Mouse (Mus musculus): ENCODE results near the gene Ptpn1. TPM values are rescaled to one million over a fixed set of nuclear protein-coding genes. Genes with fewer than 3 reads are reported as not detected.

Gene Ptpn1
- polyA plus RNA-seq, 1 experiment from 2014 or later = 57.9 TPM

DNA sequence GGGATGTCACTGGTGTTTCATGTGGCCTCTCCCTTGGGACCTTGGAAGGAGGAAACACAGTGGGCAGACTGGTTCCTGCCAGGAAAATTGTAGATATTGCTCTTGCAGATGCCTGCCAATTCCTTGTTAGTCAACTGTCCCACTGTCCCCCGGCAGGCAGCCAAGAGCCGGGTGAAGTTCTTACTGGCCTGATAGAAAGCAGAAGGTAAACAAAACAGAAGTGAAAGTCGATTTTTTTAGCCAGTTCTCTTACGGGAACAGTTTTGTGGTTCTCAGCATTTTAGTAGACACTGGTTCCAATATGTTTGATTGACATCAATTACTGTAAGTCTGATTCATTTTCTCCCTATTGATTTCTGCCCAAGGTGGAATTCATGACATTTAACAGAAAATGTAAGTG is 27.0 kb downstream of the Ptpn1 start:
- Histone ChIP-seq H3K9ac (replicated peaks; ENCODE audit: low read depth, low read length) (no peak overlapping the region), H3K4me2 (ENCODE audit: low read depth, low read length) (no peak overlapping the region), H3K36me3 (ENCODE audit: control insufficient read depth, insufficient read depth, low read length) (peaks cover 6% of the 10 kb centered on the region), H3K27me3 (ENCODE audit: control insufficient read depth, insufficient read depth, low read length) (no peaks in the 10 kb centered on the region), H3K9me3 (ENCODE audit: control insufficient read depth, low read length) (no peaks in the 10 kb centered on the region), H3K4me1 (ENCODE audit: control insufficient read depth, insufficient read depth, low read length) (peaks cover 5% of the 10 kb centered on the region; the same call in 1 of the 2 replicates), H3K27ac (ENCODE audit: low read depth, low read length) (no peak overlapping the region), H3K4me3 (ENCODE audit: low read depth, low read length) (no peak overlapping the region)
- WGBS = 68% methylated on average over 4 of the region's 4 CpGs
- ATAC-seq (ENCODE audit: low read depth) = no peak

GRCm38 (mm10) chr2:167959384-167959911 is 27.6 kb downstream of the Ptpn1 start:
- H3K4me1 ChIP-seq (ENCODE audit: control insufficient read depth, insufficient read depth, low read length) = peaks cover 5% of the 10 kb centered on the region; the same call in 1 of the 2 replicates
- H3K4me2 ChIP-seq (ENCODE audit: low read depth, low read length) = no peak overlapping the region
- H3K36me3 ChIP-seq (ENCODE audit: control insufficient read depth, insufficient read depth, low read length) = peaks cover 6% of the 10 kb centered on the region
- whole genome bisulfite sequencing = 79% methylated on average over 4 of the region's 4 CpGs
- no peaks in the 10 kb centered on the region for H3K9me3 ChIP-seq (ENCODE audit: control insufficient read depth, low read length)
- no peaks in the 10 kb centered on the region for H3K27me3 ChIP-seq (ENCODE audit: control insufficient read depth, insufficient read depth, low read length)
- no peak overlapping the region for H3K27ac ChIP-seq (ENCODE audit: low read depth, low read length)
- no peak for ATAC-seq (ENCODE audit: low read depth)
- H3K9ac ChIP-seq (replicated peaks; ENCODE audit: low read depth, low read length) = no peak overlapping the region
- no peak overlapping the region for H3K4me3 ChIP-seq (ENCODE audit: low read depth, low read length)

DNA sequence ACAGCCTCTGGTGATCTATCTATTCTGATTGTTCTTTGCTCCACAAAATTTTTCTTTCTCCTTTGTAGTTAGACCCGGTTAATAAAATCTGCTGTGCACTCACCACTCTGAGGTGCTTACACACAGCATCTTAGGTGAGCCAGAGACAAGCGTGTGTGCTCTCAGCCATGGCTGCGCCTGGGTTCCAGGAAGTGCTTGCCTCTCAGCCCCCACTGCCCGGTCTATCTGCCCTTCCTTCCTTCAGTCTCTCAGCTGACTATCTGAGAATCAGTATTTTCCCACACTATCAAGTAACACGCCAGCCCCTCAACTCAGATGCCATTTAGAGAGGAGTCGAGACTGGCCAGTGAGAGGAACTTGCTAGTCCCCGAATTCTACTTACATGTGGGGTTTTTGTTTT is 28.1 kb downstream of the Ptpn1 start:
- Histone ChIP-seq H3K4me1 (ENCODE audit: control insufficient read depth, insufficient read depth, low read length) (peaks cover 5% of the 10 kb centered on the region; the same call in 1 of the 2 replicates), H3K9ac (replicated peaks; ENCODE audit: low read depth, low read length) (no peak overlapping the region), H3K9me3 (ENCODE audit: control insufficient read depth, low read length) (no peaks in the 10 kb centered on the region), H3K36me3 (ENCODE audit: control insufficient read depth, insufficient read depth, low read length) (peaks cover 11% of the 10 kb centered on the region), H3K4me3 (ENCODE audit: low read depth, low read length) (no peak overlapping the region), H3K27me3 (ENCODE audit: control insufficient read depth, insufficient read depth, low read length) (no peaks in the 10 kb centered on the region), H3K4me2 (ENCODE audit: low read depth, low read length) (no peak overlapping the region), H3K27ac (ENCODE audit: low read depth, low read length) (no peak overlapping the region)
- WGBS = 86% methylated on average over 7 of the region's 7 CpGs
- no peak for ATAC-seq (ENCODE audit: low read depth)

DNA sequence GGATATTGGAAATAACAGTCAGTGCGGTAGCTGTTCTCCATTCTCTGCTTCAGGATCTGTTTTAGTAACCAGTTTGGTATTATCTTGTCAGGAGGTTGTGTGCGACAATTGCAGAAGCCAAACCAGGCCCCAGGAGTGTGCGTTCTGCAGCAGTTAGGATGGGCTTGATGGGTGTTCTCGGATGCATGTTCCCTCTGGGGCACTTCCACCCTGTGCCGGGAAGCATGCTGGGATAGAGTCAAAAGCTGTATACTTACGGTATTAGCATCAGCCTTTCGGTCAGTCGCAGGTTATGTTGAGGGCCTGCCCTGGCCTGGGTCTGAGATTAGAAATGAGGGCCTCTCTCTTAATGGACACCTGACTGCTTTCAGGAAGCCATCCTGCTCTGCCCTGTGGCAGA is 28.7 kb downstream of the Ptpn1 start:
- Histone ChIP-seq H3K4me3 (ENCODE audit: low read depth, low read length) (no peak overlapping the region), H3K4me1 (ENCODE audit: control insufficient read depth, insufficient read depth, low read length) (peaks cover 5% of the 10 kb centered on the region; the same call in 1 of the 2 replicates), H3K27me3 (ENCODE audit: control insufficient read depth, insufficient read depth, low read length) (no peaks in the 10 kb centered on the region), H3K9ac (replicated peaks; ENCODE audit: low read depth, low read length) (no peak overlapping the region), H3K36me3 (ENCODE audit: control insufficient read depth, insufficient read depth, low read length) (peaks cover 17% of the 10 kb centered on the region), H3K27ac (ENCODE audit: low read depth, low read length) (no peak overlapping the region), H3K4me2 (ENCODE audit: low read depth, low read length) (no peak overlapping the region), H3K9me3 (ENCODE audit: control insufficient read depth, low read length) (no peaks in the 10 kb centered on the region)
- WGBS = 78% methylated on average over 8 of the region's 8 CpGs
- no peak for ATAC-seq (ENCODE audit: low read depth)

- no peak overlapping the region for H3K27ac ChIP-seq (ENCODE audit: low read depth, low read length)
- 92% methylated on average over 6 of the region's 6 CpGs for whole genome bisulfite sequencing
- H3K27me3 ChIP-seq (ENCODE audit: control insufficient read depth, insufficient read depth, low read length) = no peaks in the 10 kb centered on the region
- no peak overlapping the region for H3K9ac ChIP-seq (replicated peaks; ENCODE audit: low read depth, low read length)
- H3K4me2 ChIP-seq (ENCODE audit: low read depth, low read length) = no peak overlapping the region
- no peak overlapping the region for H3K4me3 ChIP-seq (ENCODE audit: low read depth, low read length)
- H3K36me3 ChIP-seq (ENCODE audit: control insufficient read depth, insufficient read depth, low read length) = peaks cover 33% of the 10 kb centered on the region
- H3K4me1 ChIP-seq (ENCODE audit: control insufficient read depth, insufficient read depth, low read length) = peaks cover 5% of the 10 kb centered on the region; the same call in 1 of the 2 replicates
- no peak for ATAC-seq (ENCODE audit: low read depth)
- H3K9me3 ChIP-seq (ENCODE audit: control insufficient read depth, low read length) = no peaks in the 10 kb centered on the region
Observed at GRCm38 (mm10) chr2:167962347-167962746, 30.5 kb downstream of the Ptpn1 start.

DNA sequence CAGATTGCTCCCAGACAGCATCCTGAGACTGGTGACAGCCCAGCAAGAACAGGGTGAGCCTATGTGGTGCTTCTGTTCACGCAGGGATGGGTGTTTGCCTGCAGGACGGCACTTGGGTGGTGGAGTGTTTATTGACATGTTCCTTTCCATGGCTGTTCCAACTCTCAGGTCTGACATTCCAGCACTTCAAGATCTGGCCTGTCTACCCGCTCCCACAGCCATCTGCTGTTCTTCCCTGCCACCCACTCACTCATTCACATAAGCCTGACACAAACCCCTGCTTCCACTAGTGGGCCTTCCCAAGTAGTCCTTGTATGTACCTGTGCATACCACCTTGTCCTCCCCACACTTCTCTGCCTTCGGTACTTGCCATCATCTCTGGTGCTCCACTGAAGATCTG is 31.3 kb downstream of the Ptpn1 start:
- ATAC-seq (ENCODE audit: low read depth) = no peak
- Histone ChIP-seq H3K9me3 (ENCODE audit: control insufficient read depth, low read length) (no peaks in the 10 kb centered on the region), H3K36me3 (ENCODE audit: control insufficient read depth, insufficient read depth, low read length) (peaks cover 39% of the 10 kb centered on the region), H3K4me2 (ENCODE audit: low read depth, low read length) (no peak overlapping the region), H3K27ac (ENCODE audit: low read depth, low read length) (no peak overlapping the region), H3K9ac (replicated peaks; ENCODE audit: low read depth, low read length) (no peak overlapping the region), H3K4me1 (ENCODE audit: control insufficient read depth, insufficient read depth, low read length) (peaks cover 5% of the 10 kb centered on the region; the same call in 1 of the 2 replicates), H3K4me3 (ENCODE audit: low read depth, low read length) (no peak overlapping the region), H3K27me3 (ENCODE audit: control insufficient read depth, insufficient read depth, low read length) (no peaks in the 10 kb centered on the region)
- 87% methylated on average over 4 of the region's 4 CpGs for WGBS

GRCm38 (mm10) chr2:167963778-167964300 is 32.0 kb downstream of the Ptpn1 start:
- 93% methylated on average over 9 of the region's 9 CpGs for WGBS
- no peak overlapping the region for H3K9ac ChIP-seq (replicated peaks; ENCODE audit: low read depth, low read length)
- H3K27me3 ChIP-seq (ENCODE audit: control insufficient read depth, insufficient read depth, low read length) = no peaks in the 10 kb centered on the region
- no peaks in the 10 kb centered on the region for H3K9me3 ChIP-seq (ENCODE audit: control insufficient read depth, low read length)
- no peak overlapping the region for H3K4me3 ChIP-seq (ENCODE audit: low read depth, low read length)
- no peak overlapping the region for H3K4me2 ChIP-seq (ENCODE audit: low read depth, low read length)
- no peak overlapping the region for H3K27ac ChIP-seq (ENCODE audit: low read depth, low read length)
- no peak for ATAC-seq (ENCODE audit: low read depth)
- peaks cover 43% of the 10 kb centered on the region for H3K36me3 ChIP-seq (ENCODE audit: control insufficient read depth, insufficient read depth, low read length)
- peaks cover 5% of the 10 kb centered on the region; the same call in 1 of the 2 replicates for H3K4me1 ChIP-seq (ENCODE audit: control insufficient read depth, insufficient read depth, low read length)

DNA sequence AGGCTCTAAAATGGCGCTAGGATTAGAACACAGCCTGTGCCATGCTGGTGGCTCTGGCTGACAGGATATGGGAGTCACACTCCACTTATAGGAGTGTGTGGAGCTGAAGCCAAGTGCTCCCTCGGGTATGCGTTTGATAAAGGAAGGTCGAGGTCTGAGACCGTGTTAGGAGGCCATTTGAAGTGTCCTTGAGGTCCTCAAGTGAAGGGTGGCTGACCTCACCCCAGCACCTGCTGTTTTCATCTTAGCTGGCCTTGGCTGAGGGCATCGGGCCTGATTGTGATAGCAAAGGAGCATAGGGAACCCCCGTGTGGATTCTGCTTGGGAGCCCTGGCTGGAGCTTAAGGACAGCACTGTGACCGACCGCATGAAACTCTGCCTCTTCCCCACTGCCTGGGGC is 32.5 kb downstream of the Ptpn1 start:
- no peak overlapping the region for H3K4me2 ChIP-seq (ENCODE audit: low read depth, low read length)
- no peaks in the 10 kb centered on the region for H3K27me3 ChIP-seq (ENCODE audit: control insufficient read depth, insufficient read depth, low read length)
- no peak overlapping the region for H3K27ac ChIP-seq (ENCODE audit: low read depth, low read length)
- ATAC-seq (ENCODE audit: low read depth) = no peak
- no peaks in the 10 kb centered on the region for H3K9me3 ChIP-seq (ENCODE audit: control insufficient read depth, low read length)
- no peak overlapping the region for H3K4me3 ChIP-seq (ENCODE audit: low read depth, low read length)
- peaks cover 4% of the 10 kb centered on the region; the same call in 1 of the 2 replicates for H3K4me1 ChIP-seq (ENCODE audit: control insufficient read depth, insufficient read depth, low read length)
- 90% methylated on average over 9 of the region's 9 CpGs for WGBS
- H3K9ac ChIP-seq (replicated peaks; ENCODE audit: low read depth, low read length) = no peak overlapping the region
- peaks cover 45% of the 10 kb centered on the region for H3K36me3 ChIP-seq (ENCODE audit: control insufficient read depth, insufficient read depth, low read length)

DNA sequence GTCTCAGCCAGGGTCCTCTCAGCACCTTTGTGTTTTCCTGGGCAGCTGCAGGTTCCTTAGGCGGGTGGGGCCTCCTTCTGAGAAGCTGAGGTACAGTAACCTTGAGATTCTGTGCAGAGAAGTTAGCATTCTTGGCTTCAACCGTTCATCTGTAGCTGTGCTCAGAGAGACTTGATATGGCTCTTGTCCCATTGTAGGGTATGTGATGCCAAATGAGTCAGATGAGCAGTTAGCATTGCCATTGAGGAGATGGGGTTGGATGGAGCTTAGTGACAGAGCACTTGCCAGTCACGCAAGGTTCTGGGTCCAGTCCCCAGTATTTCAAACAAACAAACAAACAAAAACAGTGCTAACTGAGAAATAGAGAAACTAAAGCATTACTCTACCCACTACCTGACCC is 34.1 kb downstream of the Ptpn1 start:
- H3K9ac ChIP-seq (replicated peaks; ENCODE audit: low read depth, low read length) = no peak overlapping the region
- H3K4me1 ChIP-seq (ENCODE audit: control insufficient read depth, insufficient read depth, low read length) = no peaks in the 10 kb centered on the region
- H3K27me3 ChIP-seq (ENCODE audit: control insufficient read depth, insufficient read depth, low read length) = no peaks in the 10 kb centered on the region
- no peaks in the 10 kb centered on the region for H3K9me3 ChIP-seq (ENCODE audit: control insufficient read depth, low read length)
- no peak for ATAC-seq (ENCODE audit: low read depth)
- peaks cover 50% of the 10 kb centered on the region for H3K36me3 ChIP-seq (ENCODE audit: control insufficient read depth, insufficient read depth, low read length)
- H3K27ac ChIP-seq (ENCODE audit: low read depth, low read length) = no peak overlapping the region
- 96% methylated on average over 3 of the region's 3 CpGs for WGBS
- no peak overlapping the region for H3K4me2 ChIP-seq (ENCODE audit: low read depth, low read length)
- no peak overlapping the region for H3K4me3 ChIP-seq (ENCODE audit: low read depth, low read length)

All from neural tube, embryonic 14.5 days (tissue).